Mouse (Mus musculus): Measurements from ENCODE around the gene Cnot11.

The Cnot11 gene

GRCm38 (mm10) chr1:39535515-39536311 lies 921 bp downstream of the Cnot11 start:
- WGBS, result under 1% methylated on average over 100 of the region's 100 CpGs

GRCm38 (mm10) chr1:39536701-39537100 lies 1.9 kb downstream of the Cnot11 start:
- WGBS, result 22% methylated on average over 7 of the region's 7 CpGs

- WGBS, result 80% methylated on average over 10 of the region's 10 CpGs
Observed at GRCm38 (mm10) chr1:39537631-39538380, 3.0 kb downstream of the Cnot11 start.

GRCm38 (mm10) chr1:39545589-39545988 lies 10.8 kb downstream of the Cnot11 start:
- 53% methylated on average over 7 of the region's 7 CpGs for WGBS

- 80% methylated on average over 6 of the region's 6 CpGs for WGBS
Observed at GRCm38 (mm10) chr1:39546160-39546866, 11.5 kb downstream of the Cnot11 start.

GRCm38 (mm10) chr1:39547238-39547637 lies 12.4 kb downstream of the Cnot11 start:
- WGBS, result 52% methylated on average over 2 of the region's 2 CpGs

GRCm38 (mm10) chr1:39549831-39550230 lies 15.0 kb downstream of the Cnot11 start:
- 65% methylated on average over 2 of the region's 2 CpGs for WGBS

- 46% methylated on average over 9 of the region's 9 CpGs for WGBS
Observed at GRCm38 (mm10) chr1:39555556-39556415, 21.0 kb downstream of the Cnot11 start.

GRCm38 (mm10) chr1:39559009-39559408 lies 24.2 kb downstream of the Cnot11 start:
- WGBS, result 72% methylated on average over 2 of the region's 2 CpGs

GRCm38 (mm10) chr1:39561920-39562319 lies 27.1 kb downstream of the Cnot11 start:
- WGBS, result 19% methylated on average over 1 of the region's 1 CpGs

- 86% methylated on average over 7 of the region's 7 CpGs for WGBS
Observed at GRCm38 (mm10) chr1:39563161-39563560, 28.4 kb downstream of the Cnot11 start.

- WGBS, result 87% methylated on average over 3 of the region's 3 CpGs
Observed at GRCm38 (mm10) chr1:39564603-39565002, 29.8 kb downstream of the Cnot11 start.

- 54% methylated on average over 6 of the region's 6 CpGs for WGBS
Observed at GRCm38 (mm10) chr1:39571653-39572052, 36.9 kb downstream of the Cnot11 start.

GRCm38 (mm10) chr1:39573890-39574289 lies 39.1 kb downstream of the Cnot11 start:
- 95% methylated on average over 7 of the region's 7 CpGs for WGBS

- WGBS, result 22% methylated on average over 8 of the region's 8 CpGs
Observed at GRCm38 (mm10) chr1:39575778-39576375, 41.1 kb downstream of the Cnot11 start.

- under 1% methylated on average over 88 of the region's 88 CpGs for WGBS
Observed at GRCm38 (mm10) chr1:39576431-39577243, 41.8 kb downstream of the Cnot11 start.

- under 1% methylated on average over 48 of the region's 49 CpGs for WGBS
Observed at GRCm38 (mm10) chr1:39577253-39577705, 42.5 kb downstream of the Cnot11 start, which contains the start of gene Rnf149. Rnf149 (minus strand) TSS chr1:39577405.

- 87% methylated on average over 5 of the region's 5 CpGs for WGBS
Observed at GRCm38 (mm10) chr1:39578446-39578845, 43.7 kb downstream of the Cnot11 start.

- WGBS, result 86% methylated on average over 6 of the region's 6 CpGs
Observed at GRCm38 (mm10) chr1:39579139-39579538, 44.3 kb downstream of the Cnot11 start.

GRCm38 (mm10) chr1:39581215-39581614 lies 46.4 kb downstream of the Cnot11 start:
- WGBS, result 56% methylated on average over 2 of the region's 3 CpGs

Data from cerebral cortex, adult 2 months (tissue).